Mouse (Mus musculus) hindbrain, embryonic 15.5 days (tissue): ENCODE results near the gene Rxrg. TPM values are rescaled to one million over a fixed set of nuclear protein-coding genes. Genes with fewer than 3 reads are reported as not detected.

Experiments
- polyA plus RNA-seq: library from polyadenylated mRNA; unstranded; fragments of >200 nt; fragmentation: Nextera tagmentation; extraction: Ambion mirVana; gene quantifications from 2 replicates; pipeline ENCODE4 v1.2.1, GENCODE M21; 2015

Rxrg gene
- polyA plus RNA-seq, 1 experiment from 2014 or later = 15.8 TPM

Other genes starting within 250 kb of the Rxrg start
- 34.9 and 39.7 TPM in 2 replicates for gene Aldh9a1, start 248.4 kb upstream of the Rxrg start, polyA plus RNA-seq
- 172 and 178 TPM in 2 replicates for gene Mgst3, start 204.5 kb upstream of the Rxrg start, polyA plus RNA-seq
- 0.14 TPM in 1 of 2 replicates, not detected in the other for gene Lrrc52, start 131.6 kb upstream of the Rxrg start, polyA plus RNA-seq
- 9.4 and 11.5 TPM in 2 replicates for gene Lmx1a, start 90.9 kb downstream of the Rxrg start, polyA plus RNA-seq